Mouse (Mus musculus) megakaryocyte, embryonic 14.5 days (primary cell): ENCODE data around the gene Kremen1.

Experiments
- FLI1 ChIP-seq: IDR thresholded peaks from 2 replicates; pipeline ENCODE4 v1.6.1; 2012; ENCODE audit warnings: low read length, inconsistent platforms, mixed read lengths
- GATA1 ChIP-seq: IDR thresholded peaks from 3 replicates; pipeline ENCODE4 v1.6.1; 2012; ENCODE audit warnings: mixed read lengths, low read length, inconsistent platforms, borderline replicate concordance

GRCm38 (mm10) chr11:5275216-5275615, 13.9 kb upstream of the Kremen1 start:
- TF ChIP-seq GATA1 (no peak), FLI1 (no peak)
